Mouse (Mus musculus) cortical plate, adult 2 months (tissue): ENCODE results near the gene Qser1.

Source experiments
- CTCF ChIP-seq: fragments of 200-500 bp; IDR thresholded peaks from 2 replicates; pipeline ENCODE4 v1.5.1; 2011; ENCODE audit warnings: mild to moderate bottlenecking, control low read depth, low read length; ENCODE audit not compliant: insufficient read depth; ENCODE audit errors: extremely low read depth
- POLR2A ChIP-seq: fragments of 200-500 bp; IDR thresholded peaks from 2 replicates; pipeline ENCODE4 v1.6.1; 2011; ENCODE audit warnings: mild to moderate bottlenecking, low read length, control low read depth; ENCODE audit not compliant: insufficient read depth; ENCODE audit errors: extremely low read depth

DNA sequence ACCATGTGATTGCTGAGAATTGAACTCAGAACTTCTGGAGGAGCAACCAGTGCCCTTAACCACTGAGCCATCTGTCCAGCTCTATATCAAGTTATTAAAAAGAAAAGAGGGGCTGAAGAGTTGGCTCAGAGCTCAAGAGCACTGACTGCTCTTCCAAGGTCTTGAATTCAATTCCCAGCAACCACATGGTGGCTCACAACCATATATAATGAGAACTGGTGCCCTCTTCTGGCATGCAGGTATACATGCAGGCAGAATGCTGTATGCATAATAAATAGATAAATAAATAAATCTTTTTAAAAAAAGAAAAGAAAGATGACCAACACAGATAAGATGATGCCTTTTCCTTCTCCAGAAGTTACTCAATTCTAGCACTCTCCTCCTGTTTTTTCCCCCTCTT lies 24.4 kb upstream of the Qser1 start:
- no peak for TF ChIP-seq CTCF
- no peak for TF ChIP-seq POLR2A
